Mouse (Mus musculus) testis, postnatal 10 days (tissue): ENCODE results near the gene Foxn3.
A peak's percentile ranks its signal among the peaks of the same experiment; 100 is the strongest.

Experiments
- DNase-seq: peaks from one replicate; pipeline ENCODE4 v3.0.0; 2021; ENCODE audit warnings: low spot score

The Foxn3 gene

GRCm38 (mm10) chr12:99522882-99523281, 40.5 kb downstream of the Foxn3 start:
- no peak for DNase-seq

- DNase-seq: no peak
These were observed 43.5 kb downstream of the Foxn3 start for GRCm38 (mm10) chr12:99519862-99520261.

- peak; percentile 61 for DNase-seq
These were observed 44.2 kb downstream of the Foxn3 start for GRCm38 (mm10) chr12:99519191-99519614.

GRCm38 (mm10) chr12:99518640-99519039, 44.7 kb downstream of the Foxn3 start:
- no peak for DNase-seq

GRCm38 (mm10) chr12:99518126-99518525, 45.3 kb downstream of the Foxn3 start:
- DNase-seq: no peak

GRCm38 (mm10) chr12:99517296-99517695, 46.1 kb downstream of the Foxn3 start:
- no peak for DNase-seq

GRCm38 (mm10) chr12:99515481-99515880, 47.9 kb downstream of the Foxn3 start:
- no peak for DNase-seq

GRCm38 (mm10) chr12:99511644-99512043, 51.7 kb downstream of the Foxn3 start:
- DNase-seq: no peak

- DNase-seq: no peak
These were observed 52.6 kb downstream of the Foxn3 start for GRCm38 (mm10) chr12:99510759-99511158.

- DNase-seq: no peak
These were observed 61.2 kb downstream of the Foxn3 start for GRCm38 (mm10) chr12:99502225-99502624.

GRCm38 (mm10) chr12:99498978-99499694, 64.2 kb downstream of the Foxn3 start:
- no peak for DNase-seq

GRCm38 (mm10) chr12:99498189-99498977, 65.0 kb downstream of the Foxn3 start:
- DNase-seq: no peak

GRCm38 (mm10) chr12:99496945-99497344, 66.4 kb downstream of the Foxn3 start:
- DNase-seq: no peak

GRCm38 (mm10) chr12:99490216-99490615, 73.2 kb downstream of the Foxn3 start:
- DNase-seq: no peak

GRCm38 (mm10) chr12:99489001-99489592, 74.3 kb downstream of the Foxn3 start:
- DNase-seq: no peak

GRCm38 (mm10) chr12:99480372-99480771, 83.0 kb downstream of the Foxn3 start:
- no peak for DNase-seq

GRCm38 (mm10) chr12:99474176-99474575, 89.2 kb downstream of the Foxn3 start:
- no peak for DNase-seq

- DNase-seq: no peak
These were observed 89.8 kb downstream of the Foxn3 start for GRCm38 (mm10) chr12:99473406-99474133.

- no peak for DNase-seq
These were observed 92.0 kb downstream of the Foxn3 start for GRCm38 (mm10) chr12:99471431-99471830.

- DNase-seq: no peak
These were observed 95.5 kb downstream of the Foxn3 start for GRCm38 (mm10) chr12:99467884-99468311.

- no peak for DNase-seq
These were observed 96.0 kb downstream of the Foxn3 start for GRCm38 (mm10) chr12:99467256-99467883.

GRCm38 (mm10) chr12:99466426-99466825, 97.0 kb downstream of the Foxn3 start:
- DNase-seq: no peak
